10 mouse cellular contexts compared by ENCODE assay signal in genomic region chr9:20794108-20794806, GRCm38 (mm10). TPM values are rescaled to one million over a fixed set of nuclear protein-coding genes. Genes with fewer than 3 reads are reported as not detected.
DNase-seq lines count a peak whose midpoint lies in the region; ATAC-seq lines count a peak whose summit lies in the region.
"Had no signal": no experiment of that assay in that cellular context is flagged by ENCODE, and none has a peak within 500 bp of the region (broad histone marks: within the 10 kb centered on the region; RNA-seq: fewer than 3 reads in every experiment).

No protein-coding gene starts in this region.

- H3K4me2 ChIP-seq in liver, embryonic 12.5 days, result no peak overlapping the region
- no peak overlapping the region for H3K4me2 ChIP-seq in embryonic facial prominence, embryonic 15.5 days (replicated peaks)
- H3K4me2 ChIP-seq in heart, embryonic 14.5 days (ENCODE audit: low read length), result no peak overlapping the region
- H3K4me2 ChIP-seq in kidney, embryonic 14.5 days (replicated peaks; ENCODE audit: low read depth, low read length), result no peak overlapping the region
- H3K4me2 ChIP-seq: limb, embryonic 13.5 days had no signal

- H3K4me3 ChIP-seq in liver, embryonic 12.5 days, result no peak overlapping the region
- H3K4me3 ChIP-seq in embryonic facial prominence, embryonic 15.5 days (replicated peaks), result no peak overlapping the region
- H3K4me3 ChIP-seq in heart, embryonic 14.5 days (ENCODE audit: control insufficient read depth in 1 of 2, insufficient read depth in 1 of 2, low read depth in 1 of 2, low read length in 2 of 2), result no peak overlapping the region
- H3K4me3 ChIP-seq in kidney, embryonic 14.5 days (ENCODE audit: low read length), result no peak overlapping the region
- H3K4me3 ChIP-seq: limb, embryonic 13.5 days had no signal

- H3K9ac ChIP-seq in liver, embryonic 12.5 days, result no peak overlapping the region
- no peak overlapping the region for H3K9ac ChIP-seq in embryonic facial prominence, embryonic 15.5 days
- H3K9ac ChIP-seq in heart, embryonic 14.5 days (ENCODE audit: low read length), result no peak overlapping the region
- no peak overlapping the region for H3K9ac ChIP-seq in kidney, embryonic 14.5 days (ENCODE audit: low read depth, low read length)
- H3K9ac ChIP-seq: limb, embryonic 13.5 days had no signal

- no peaks in the 10 kb centered on the region for H3K36me3 ChIP-seq in liver, embryonic 12.5 days
- H3K36me3 ChIP-seq in embryonic facial prominence, embryonic 15.5 days, result no peaks in the 10 kb centered on the region
- no peaks in the 10 kb centered on the region for H3K36me3 ChIP-seq in heart, embryonic 14.5 days (ENCODE audit: control insufficient read depth, insufficient read depth, low read length)
- no peaks in the 10 kb centered on the region for H3K36me3 ChIP-seq in kidney, embryonic 14.5 days (ENCODE audit: control insufficient read depth, insufficient read depth, low read length)
- H3K36me3 ChIP-seq: limb, embryonic 13.5 days had no signal

- no peak for ATAC-seq in liver, embryonic 12.5 days
- peak; percentile 69; the same call in 1 of the 2 replicates for ATAC-seq in embryonic facial prominence, embryonic 15.5 days (ENCODE audit: insufficient number of reproducible peaks, low FRiP score, low TSS enrichment, low read depth)
- ATAC-seq in heart, embryonic 14.5 days (ENCODE audit: insufficient number of reproducible peaks, insufficient read depth, low FRiP score, low read depth), result peak; percentile 71; the same call in 1 of the 2 replicates
- peak; percentile 28; the same call in 1 of the 2 replicates for ATAC-seq in kidney, embryonic 14.5 days (ENCODE audit: low FRiP score, low TSS enrichment)

- H3K27me3 ChIP-seq in liver, embryonic 12.5 days (replicated peaks), result peaks cover 21% of the 10 kb centered on the region
- H3K27me3 ChIP-seq in embryonic facial prominence, embryonic 15.5 days, result no peaks in the 10 kb centered on the region
- H3K27me3 ChIP-seq in heart, embryonic 14.5 days (ENCODE audit: control insufficient read depth, insufficient read depth, low read length), result no peaks in the 10 kb centered on the region; the same call in 1 of the 2 replicates
- H3K27me3 ChIP-seq in kidney, embryonic 14.5 days (ENCODE audit: control insufficient read depth, insufficient read depth, low read length), result no peaks in the 10 kb centered on the region

- intact Hi-C loops in left cerebral cortex, postnatal 4 days (cut with DNase I), result no loop called here

- DNase-seq in liver, result peak; percentile 18
- DNase-seq in left cerebral cortex, postnatal 4 days, result peak; percentile 64
- DNase-seq in right cerebral cortex, adult 18-20 months, result peak; percentile 56
- DNase-seq in ovary, postnatal 10 days (ENCODE audit: low spot score), result no peak

- H3K27ac ChIP-seq in liver, embryonic 12.5 days, result no peak overlapping the region
- peak overlapping the region; percentile 71 for H3K27ac ChIP-seq in embryonic facial prominence, embryonic 15.5 days (replicated peaks)
- H3K27ac ChIP-seq in heart, embryonic 14.5 days (replicated peaks in 1 of 2; ENCODE audit: control insufficient read depth in 1 of 2, insufficient read depth in 1 of 2, low read depth in 2 of 2, low read length in 2 of 2), result peak overlapping the region; percentile 1 to 41; a peak in 2 of 4 replicates
- peak overlapping the region; percentile 51; the same call in 1 of the 2 replicates for H3K27ac ChIP-seq in kidney, embryonic 14.5 days (ENCODE audit: low read depth, low read length)
- H3K27ac ChIP-seq: limb, embryonic 13.5 days had no signal

- H3K4me1 ChIP-seq in liver, embryonic 12.5 days, result peaks cover 9% of the 10 kb centered on the region
- peaks cover 26% of the 10 kb centered on the region for H3K4me1 ChIP-seq in embryonic facial prominence, embryonic 15.5 days
- H3K4me1 ChIP-seq in heart, embryonic 14.5 days (ENCODE audit: control insufficient read depth in 2 of 2, insufficient read depth in 2 of 2, low read length in 2 of 2), result peaks cover 0 to 2% of the 10 kb centered on the region in 2 experiments; a peak in 1 of 4 replicates
- 0 out of 2 replicates have a peak, but pooled peaks cover 9% of the 10 kb centered on the region for H3K4me1 ChIP-seq in kidney, embryonic 14.5 days (ENCODE audit: control insufficient read depth, insufficient read depth, low read length)

- H3K9me3 ChIP-seq in liver, embryonic 12.5 days (replicated peaks), result no peaks in the 10 kb centered on the region
- no peaks in the 10 kb centered on the region for H3K9me3 ChIP-seq in embryonic facial prominence, embryonic 15.5 days (replicated peaks)
- no peaks in the 10 kb centered on the region for H3K9me3 ChIP-seq in heart, embryonic 14.5 days (ENCODE audit: control insufficient read depth, low read length)
- no peaks in the 10 kb centered on the region for H3K9me3 ChIP-seq in kidney, embryonic 14.5 days (ENCODE audit: control insufficient read depth, low read length)
- H3K9me3 ChIP-seq: limb, embryonic 13.5 days had no signal

- WGBS in liver, embryonic 12.5 days (ENCODE audit: insufficient replicate concordance), result 18% methylated on average over 7 of the region's 7 CpGs
- WGBS in embryonic facial prominence, embryonic 15.5 days, result 25% methylated on average over 7 of the region's 7 CpGs
- 17% methylated on average over 7 of the region's 7 CpGs for WGBS in heart, embryonic 14.5 days
- 37% methylated on average over 7 of the region's 7 CpGs for WGBS in kidney, embryonic 14.5 days

RNA-seq across cellular contexts. Expression of gene Col5a3, which starts 20.6 kb away (rescaled TPM):
- polyA plus RNA-seq in liver, embryonic 12.5 days (2016; fragmentation: Nextera tagmentation; extraction: Ambion mirVana), result 0.02 and 0.06 TPM in 2 replicates
- 5.9 and 6.8 TPM in 2 replicates for polyA plus RNA-seq in embryonic facial prominence, embryonic 15.5 days (2015; fragmentation: Nextera tagmentation; extraction: Ambion mirVana)
- polyA plus RNA-seq in heart, embryonic 14.5 days (2014; fragmentation: Nextera tagmentation; extraction: Ambion mirVana), result 0.12 and 0.20 TPM in 2 replicates
- 0.73 and 0.77 TPM in 2 replicates for polyA plus RNA-seq in kidney, embryonic 14.5 days (2014; fragmentation: Nextera tagmentation; extraction: Ambion mirVana)
- 1 to 10 TPM in 1 of 2 experiments, under 1 TPM in 1; 0.90 to 1.2 TPM for total RNA-seq in left cerebral cortex, postnatal 4 days (2021)

RNA-seq across cellular contexts. Expression of gene Rdh8, which starts 24.0 kb away (rescaled TPM):
- polyA plus RNA-seq in liver, embryonic 12.5 days (2016; fragmentation: Nextera tagmentation; extraction: Ambion mirVana), result not detected in 2 replicates
- polyA plus RNA-seq in embryonic facial prominence, embryonic 15.5 days (2015; fragmentation: Nextera tagmentation; extraction: Ambion mirVana), result not detected in 2 replicates
- not detected in 2 replicates for polyA plus RNA-seq in heart, embryonic 14.5 days (2014; fragmentation: Nextera tagmentation; extraction: Ambion mirVana)
- not detected in 2 replicates for polyA plus RNA-seq in kidney, embryonic 14.5 days (2014; fragmentation: Nextera tagmentation; extraction: Ambion mirVana)
- not detected for total RNA-seq in left cerebral cortex, postnatal 4 days (2021)
- total RNA-seq: ES-E14 had no signal
- polyA plus RNA-seq: limb, embryonic 13.5 days had no signal

RNA-seq across cellular contexts. Expression of gene Olfm2, which starts 48.1 kb away (rescaled TPM):
- 0.28 and 0.32 TPM in 2 replicates for polyA plus RNA-seq in liver, embryonic 12.5 days (2016; fragmentation: Nextera tagmentation; extraction: Ambion mirVana)
- 13.4 and 13.8 TPM in 2 replicates for polyA plus RNA-seq in embryonic facial prominence, embryonic 15.5 days (2015; fragmentation: Nextera tagmentation; extraction: Ambion mirVana)
- 0.42 and 1.3 TPM in 2 replicates for polyA plus RNA-seq in heart, embryonic 14.5 days (2014; fragmentation: Nextera tagmentation; extraction: Ambion mirVana)
- 4.1 and 5.1 TPM in 2 replicates for polyA plus RNA-seq in kidney, embryonic 14.5 days (2014; fragmentation: Nextera tagmentation; extraction: Ambion mirVana)
- 100 to 1,000 TPM; 229 to 241 TPM for total RNA-seq in left cerebral cortex, postnatal 4 days (2021)
